Mouse (Mus musculus) induced T-regulatory cell, adult 2 months (primary cell): Measurements from ENCODE around the gene Cdh23.
A peak's percentile ranks its signal among the peaks of the same experiment; 100 is the strongest.

ENCODE experiments used
- DNase-seq: peaks from one replicate; pipeline ENCODE4 v3.0.0-alpha.2; 2012; ENCODE audit warnings: low read depth

Cdh23 gene

GRCm38 (mm10) chr10:60367904-60368303, 328.4 kb downstream of the Cdh23 start:
- DNase-seq: no peak

DNA sequence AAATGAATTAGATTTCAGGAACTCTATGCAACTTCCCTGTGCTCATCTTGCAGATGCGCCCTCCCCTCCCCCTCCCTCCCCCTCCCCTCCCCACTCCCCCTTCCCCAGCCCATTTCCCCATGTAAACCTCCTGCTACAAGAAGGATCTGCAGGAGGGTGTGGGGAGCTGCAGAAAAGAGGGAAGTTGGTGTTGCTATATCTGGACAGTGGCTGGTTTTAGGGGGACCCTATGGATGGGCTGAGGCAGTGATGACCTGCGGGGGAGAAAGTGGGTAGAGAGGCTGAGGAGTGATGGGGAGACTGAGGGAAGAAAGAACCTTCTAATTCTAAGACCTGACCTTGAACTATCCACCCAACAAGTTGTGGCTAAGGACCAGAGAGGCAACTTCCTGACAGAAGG, 329.1 kb downstream of the Cdh23 start:
- DNase-seq: no peak

DNA sequence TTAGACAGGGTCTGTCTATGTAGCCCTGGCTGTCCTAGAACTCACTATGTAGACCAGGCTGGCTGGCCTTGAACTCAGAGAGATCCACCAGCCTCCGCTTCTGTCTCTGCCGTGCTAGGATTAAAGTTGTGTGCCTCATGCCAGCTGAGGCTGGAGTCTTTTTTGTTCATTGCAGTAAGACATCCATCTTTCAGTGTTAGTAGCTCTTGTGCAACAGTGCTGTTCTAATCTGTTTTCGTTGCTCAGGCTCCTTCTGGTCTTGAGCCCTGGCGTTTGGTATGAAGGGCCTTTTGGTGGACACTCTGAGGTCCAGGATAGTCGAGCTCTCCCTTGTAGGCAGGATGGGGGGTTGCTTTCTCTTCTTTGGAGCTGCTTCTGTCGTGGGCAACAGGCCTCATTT, 332.9 kb downstream of the Cdh23 start:
- DNase-seq: no peak

GRCm38 (mm10) chr10:60362310-60362628, 334.0 kb downstream of the Cdh23 start:
- no peak for DNase-seq

DNA sequence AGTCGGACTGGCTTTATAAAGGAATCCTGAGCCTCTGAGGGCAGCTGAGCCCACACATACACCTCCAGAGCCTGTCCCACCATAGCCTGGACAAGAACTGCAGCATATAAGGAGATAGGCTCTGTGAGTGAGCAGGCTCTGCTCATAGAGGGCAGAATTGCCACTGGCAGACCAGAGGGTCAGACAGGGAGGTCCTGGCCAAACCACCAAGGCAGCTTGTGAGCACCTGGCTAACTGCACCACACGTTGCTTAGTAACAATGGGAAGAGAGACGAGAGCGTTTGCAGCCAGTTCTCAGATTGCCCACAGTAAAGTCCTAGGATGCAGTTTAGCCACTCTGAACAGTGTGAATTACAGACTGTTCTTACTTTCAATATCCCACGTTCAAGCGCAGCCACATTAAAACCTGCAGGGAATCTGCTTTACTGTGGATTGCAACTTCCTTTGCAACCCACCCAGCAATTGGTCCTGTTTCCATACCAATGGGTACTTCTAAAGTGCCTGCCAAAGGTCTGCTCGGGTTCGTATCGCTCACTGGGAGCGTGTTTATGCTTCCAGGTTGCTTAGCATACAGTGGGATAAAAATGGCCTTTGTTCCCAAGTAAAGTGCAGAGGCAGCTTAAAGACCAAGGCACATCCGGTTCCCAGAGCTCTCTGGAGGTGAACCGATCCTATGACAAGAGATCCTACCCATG, 334.5 kb downstream of the Cdh23 start:
- DNase-seq: no peak

- DNase-seq: no peak
These were observed 337.5 kb downstream of the Cdh23 start for GRCm38 (mm10) chr10:60358776-60359175.

DNA sequence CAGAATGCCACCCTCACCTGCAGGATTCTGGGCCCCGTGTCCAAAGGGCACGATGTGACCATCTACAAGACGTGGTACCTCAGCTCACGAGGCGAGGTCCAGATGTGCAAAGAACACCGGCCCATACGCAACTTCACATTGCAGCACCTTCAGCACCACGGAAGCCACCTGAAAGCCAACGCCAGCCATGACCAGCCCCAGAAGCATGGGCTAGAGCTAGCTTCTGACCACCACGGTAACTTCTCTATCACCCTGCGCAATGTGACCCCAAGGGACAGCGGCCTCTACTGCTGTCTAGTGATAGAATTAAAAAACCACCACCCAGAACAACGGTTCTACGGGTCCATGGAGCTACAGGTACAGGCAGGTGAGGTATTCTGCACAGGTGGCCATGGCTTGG, 338.4 kb downstream of the Cdh23 start:
- no peak for DNase-seq

GRCm38 (mm10) chr10:60357441-60357840, 338.8 kb downstream of the Cdh23 start:
- no peak for DNase-seq

GRCm38 (mm10) chr10:60354881-60355677, 341.2 kb downstream of the Cdh23 start:
- no peak for DNase-seq

GRCm38 (mm10) chr10:60354003-60354325, 342.3 kb downstream of the Cdh23 start:
- DNase-seq: no peak

DNA sequence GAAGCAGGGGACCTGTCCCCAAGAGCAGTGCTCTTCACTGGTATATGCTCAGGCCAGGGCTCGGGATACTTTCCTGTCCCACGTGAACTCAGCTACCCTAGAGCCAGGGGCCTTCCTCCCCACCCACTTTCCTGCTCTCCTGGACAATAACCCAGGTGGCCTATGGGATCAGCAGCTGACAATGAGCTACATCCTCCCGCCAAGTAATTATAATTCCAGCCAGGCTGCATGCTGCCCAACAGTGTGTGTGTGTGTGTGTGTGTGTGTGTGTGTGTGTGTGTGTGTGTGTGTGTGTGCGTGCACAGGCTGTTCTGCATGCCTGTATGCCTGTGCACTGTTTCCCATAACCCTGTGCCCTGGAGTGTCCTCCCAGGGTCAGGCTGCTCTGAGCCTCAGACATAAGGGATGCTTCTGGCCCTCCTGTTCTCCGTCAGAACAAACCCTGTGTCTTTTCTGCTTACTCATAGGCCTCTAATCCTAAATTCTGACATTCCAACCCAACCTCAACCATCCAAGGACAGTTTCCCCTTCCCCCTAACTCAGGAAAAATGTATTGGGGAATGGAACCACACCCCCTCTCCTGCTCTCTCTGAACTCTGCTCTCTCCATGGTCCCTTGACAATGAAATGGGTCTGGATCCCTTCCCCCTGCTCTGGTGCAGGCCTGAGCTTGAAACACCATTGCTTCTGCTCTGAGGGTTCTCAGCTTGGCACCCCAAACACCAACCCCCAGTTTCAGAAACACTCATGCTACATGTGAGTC, 342.9 kb downstream of the Cdh23 start:
- DNase-seq: peak; percentile 18

DNA sequence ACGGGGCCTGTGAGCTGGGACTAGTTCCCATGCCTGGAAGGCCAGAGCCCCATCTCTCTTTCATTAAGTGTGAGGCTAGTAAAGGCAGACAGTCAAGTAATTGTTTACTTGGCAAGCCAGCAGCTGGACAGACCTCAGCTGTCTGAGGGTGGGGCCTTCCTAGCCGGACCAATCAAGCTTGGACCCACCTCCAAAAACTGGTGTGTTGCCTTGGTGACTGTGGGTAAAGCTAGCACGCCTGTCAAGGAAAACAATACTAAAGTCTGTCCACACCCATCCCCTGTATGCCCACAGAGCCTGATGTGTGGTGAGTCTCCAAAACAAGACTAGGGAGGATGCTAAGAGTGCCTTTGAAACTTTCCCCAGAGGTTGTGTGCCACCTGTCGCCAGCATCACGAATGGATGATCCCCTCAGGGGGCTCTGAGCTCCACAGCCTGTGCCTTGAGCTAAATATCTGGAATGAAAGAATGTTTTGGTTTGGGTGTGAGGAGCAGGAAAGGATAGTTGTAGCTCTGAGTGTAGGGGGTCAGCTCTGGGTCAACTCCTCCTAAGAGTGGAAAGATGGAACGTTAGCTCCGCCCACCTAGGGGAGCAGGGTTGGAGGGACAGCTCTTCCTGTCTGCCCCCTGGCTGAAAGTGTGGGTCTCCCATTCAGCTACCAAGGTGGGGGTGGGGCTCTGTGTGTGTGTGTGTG, 344.4 kb downstream of the Cdh23 start:
- DNase-seq: peak; percentile 95

- no peak for DNase-seq
These were observed 345.0 kb downstream of the Cdh23 start for GRCm38 (mm10) chr10:60351248-60351647.

GRCm38 (mm10) chr10:60350805-60351167, 345.5 kb downstream of the Cdh23 start:
- DNase-seq: peak; percentile 97

DNA sequence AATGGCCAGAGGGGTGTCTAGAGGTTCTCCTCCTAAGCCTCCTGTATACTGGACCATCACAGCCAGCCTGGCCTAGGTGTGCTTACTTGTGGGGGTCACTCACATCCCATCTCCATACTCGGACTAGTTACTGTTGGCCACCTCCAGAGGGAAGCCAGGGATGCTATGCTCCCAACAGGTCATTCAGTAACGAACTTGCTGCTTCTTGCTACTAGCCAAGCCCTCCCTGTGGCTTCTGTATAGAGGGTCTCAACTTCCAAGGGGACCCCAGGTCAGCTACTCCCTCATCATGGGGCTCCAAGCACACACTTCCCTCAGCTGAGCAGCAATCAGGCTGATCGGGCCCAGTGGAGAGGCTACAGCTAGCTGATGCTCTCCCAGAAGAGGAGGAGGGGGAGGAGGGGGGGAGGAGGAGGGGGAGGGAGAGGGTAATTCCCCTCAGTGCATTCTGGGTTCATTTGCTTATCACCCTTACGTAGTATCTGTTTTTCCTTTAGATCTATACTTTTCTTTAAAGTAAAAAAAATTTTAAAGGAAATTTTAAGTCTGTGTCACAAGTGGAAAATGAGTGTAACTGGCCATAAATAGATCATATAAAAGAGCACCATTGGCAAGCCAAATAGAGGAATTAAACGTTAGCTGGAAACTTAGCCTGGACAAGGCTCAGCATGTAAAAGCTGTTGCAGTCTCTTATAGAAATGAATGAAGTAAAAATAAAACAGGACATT, 346.0 kb downstream of the Cdh23 start:
- DNase-seq: peak; percentile 81

DNA sequence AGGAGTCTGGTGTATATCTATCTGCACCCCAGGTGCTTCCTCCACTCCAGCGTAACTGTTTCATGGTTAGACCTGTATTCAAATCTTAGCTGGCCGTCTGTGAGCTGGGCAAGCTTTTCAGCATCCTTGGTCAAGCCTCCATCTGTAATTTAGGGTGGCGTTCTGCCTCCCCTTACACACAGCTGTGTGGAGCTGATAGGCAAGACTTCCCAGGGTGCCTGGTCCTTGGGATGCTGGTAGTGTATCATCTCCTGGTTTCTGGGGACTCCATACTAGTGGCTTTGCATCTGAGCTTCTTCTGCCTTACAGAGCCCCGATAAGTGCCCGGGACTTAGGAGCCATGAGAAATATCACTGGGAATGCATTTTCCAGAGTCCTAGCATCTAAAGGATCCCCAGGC, 346.6 kb downstream of the Cdh23 start:
- peak; percentile 40 for DNase-seq

- peak; percentile 54 for DNase-seq
These were observed 347.2 kb downstream of the Cdh23 start for GRCm38 (mm10) chr10:60349056-60349455.

GRCm38 (mm10) chr10:60347768-60348610, 348.3 kb downstream of the Cdh23 start:
- DNase-seq: peak; percentile 41

GRCm38 (mm10) chr10:60346701-60347405, 349.4 kb downstream of the Cdh23 start, which contains the start of gene Vsir:
Vsir (plus strand) TSS chr10:60346851.
- DNase-seq: peak; percentile 91

DNA sequence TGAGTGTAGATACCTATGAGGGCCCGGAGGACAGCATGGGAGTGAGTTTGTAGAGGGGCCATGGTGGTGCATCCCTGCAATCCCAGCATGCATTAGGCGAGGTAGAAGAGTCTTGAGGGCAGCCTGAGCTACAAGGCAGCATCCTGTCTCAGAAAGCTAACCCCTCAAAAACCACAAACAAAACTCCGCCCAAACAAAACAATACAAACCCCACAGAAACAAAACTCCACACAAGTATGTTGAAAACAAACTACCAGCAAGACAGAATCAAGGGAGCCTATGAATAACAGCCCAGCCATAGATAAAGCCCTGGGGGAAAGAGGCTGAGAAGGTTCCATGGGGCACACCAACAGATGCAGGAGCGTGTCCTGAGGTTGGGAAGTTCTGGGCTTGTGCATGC, 350.2 kb downstream of the Cdh23 start:
- peak; percentile 81 for DNase-seq
